Mouse (Mus musculus): ENCODE results near the gene Ptpn5. TPM values are rescaled to one million over a fixed set of nuclear protein-coding genes. Genes with fewer than 3 reads are reported as not detected.

Ptpn5 gene
- total RNA-seq, 2 experiments from 2014 or later: not detected

DNA sequence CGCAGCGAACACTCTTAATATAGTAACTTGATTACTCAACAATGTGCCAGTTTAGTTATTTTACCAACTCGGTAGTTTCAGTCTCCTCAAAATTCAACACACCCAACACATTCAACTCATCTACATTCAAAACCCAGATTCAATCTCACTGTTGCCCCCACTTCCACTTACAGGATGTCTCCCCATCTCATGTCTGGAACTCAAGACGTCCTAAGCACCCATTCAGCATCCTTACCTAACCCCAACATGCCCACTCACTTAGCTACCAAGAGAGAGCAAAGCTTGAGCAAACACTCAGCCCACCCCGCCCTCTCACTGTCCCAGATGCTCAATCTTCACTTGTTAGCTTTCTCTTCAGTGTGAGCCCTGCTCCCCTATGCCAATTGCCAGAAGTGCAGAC is 71.9 kb downstream of the Ptpn5 start:
- ATAC-seq (replicated peaks; ENCODE audit: poor library complexity): no peak

DNA sequence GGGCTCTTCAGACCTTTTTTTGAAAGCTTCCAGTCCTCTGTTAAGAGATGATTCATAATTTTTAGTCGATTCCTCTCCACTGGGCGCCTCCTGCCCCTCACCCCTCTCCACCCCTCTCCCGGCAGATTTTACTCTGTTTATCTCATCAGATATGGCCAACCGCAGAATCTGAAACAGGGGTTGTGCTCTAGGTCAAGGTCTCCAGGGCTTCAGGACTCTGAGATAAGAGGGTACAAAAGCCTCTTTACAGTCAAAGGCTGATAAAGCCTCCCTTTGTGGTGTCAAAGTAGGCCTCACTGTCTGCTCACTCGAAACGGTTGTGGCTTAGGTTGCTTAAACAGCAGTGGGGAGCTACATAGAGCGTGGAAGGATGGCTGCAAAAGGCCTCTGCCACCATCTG is 74.1 kb downstream of the Ptpn5 start:
- peak; percentile 26 for ATAC-seq (replicated peaks; ENCODE audit: poor library complexity)

DNA sequence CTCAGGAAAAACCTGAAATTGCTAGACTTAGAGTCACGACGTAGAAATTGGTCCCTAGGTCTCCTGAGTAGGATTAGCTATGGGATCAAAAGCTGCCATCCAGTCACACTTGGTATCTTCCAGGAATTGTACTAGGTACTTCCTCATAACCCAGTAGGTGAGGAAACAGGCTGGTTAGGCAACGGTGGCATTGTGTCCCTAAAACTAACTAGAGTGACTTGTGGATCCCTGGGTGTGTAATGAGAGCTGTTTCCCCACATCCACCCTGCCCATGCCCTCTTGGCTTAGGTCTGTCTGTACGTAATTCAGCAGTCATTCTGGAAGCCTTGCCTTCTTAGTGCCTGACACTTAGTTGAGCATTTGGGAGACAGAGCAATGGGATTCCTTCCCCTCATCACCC is 77.2 kb downstream of the Ptpn5 start:
- ATAC-seq (replicated peaks; ENCODE audit: poor library complexity): peak; percentile 51

DNA sequence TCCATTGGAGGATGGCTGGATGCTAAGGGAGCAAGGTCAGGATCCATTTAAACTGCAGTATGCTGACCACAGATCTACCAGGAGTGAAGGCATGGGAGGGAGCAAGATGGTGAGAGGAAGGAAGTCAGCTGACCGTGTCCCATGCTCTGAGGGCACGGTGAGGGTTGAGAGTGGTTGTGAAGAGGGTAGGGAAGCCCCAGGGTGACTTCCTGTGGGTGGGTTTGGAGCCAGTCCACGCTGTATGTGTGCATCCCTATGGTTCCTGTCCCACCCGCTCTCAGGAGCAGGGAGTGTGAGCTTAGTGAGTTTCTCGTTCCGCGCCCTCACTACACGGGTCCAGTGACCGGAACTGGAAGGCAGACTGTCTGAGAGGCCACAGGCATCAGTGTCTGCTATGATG is 77.7 kb downstream of the Ptpn5 start:
- peak; percentile 53 for ATAC-seq (replicated peaks; ENCODE audit: poor library complexity)

DNA sequence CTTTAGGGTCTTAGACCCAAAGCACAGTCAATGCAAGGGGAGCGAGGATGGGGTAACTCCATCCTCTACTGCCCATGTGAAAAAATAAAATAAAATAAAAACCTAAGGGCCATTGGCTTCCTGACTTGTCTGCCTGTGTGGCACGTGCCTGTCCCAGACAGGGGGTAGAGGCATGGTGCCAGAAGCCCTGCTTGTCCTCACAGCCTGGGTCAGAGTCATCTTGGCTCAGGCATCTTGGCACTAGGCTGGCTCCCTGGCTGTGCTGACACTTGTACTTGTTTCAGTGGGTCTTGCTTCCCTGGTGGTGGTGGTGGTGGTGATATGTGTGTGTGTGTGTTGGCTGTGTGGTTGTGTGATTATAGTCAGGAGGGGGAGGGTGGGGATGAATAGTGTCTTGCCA is 78.8 kb downstream of the Ptpn5 start:
- ATAC-seq (replicated peaks; ENCODE audit: poor library complexity): no peak

- no peak for ATAC-seq (replicated peaks; ENCODE audit: poor library complexity)
Observed at GRCm38 (mm10) chr7:47053287-47053686, 80.2 kb downstream of the Ptpn5 start.

GRCm38 (mm10) chr7:47052276-47052675 is 81.2 kb downstream of the Ptpn5 start:
- ATAC-seq (replicated peaks; ENCODE audit: poor library complexity): no peak

- ATAC-seq (replicated peaks; ENCODE audit: poor library complexity): peak; percentile 62
Observed at GRCm38 (mm10) chr7:47051404-47052151, 81.9 kb downstream of the Ptpn5 start.

DNA sequence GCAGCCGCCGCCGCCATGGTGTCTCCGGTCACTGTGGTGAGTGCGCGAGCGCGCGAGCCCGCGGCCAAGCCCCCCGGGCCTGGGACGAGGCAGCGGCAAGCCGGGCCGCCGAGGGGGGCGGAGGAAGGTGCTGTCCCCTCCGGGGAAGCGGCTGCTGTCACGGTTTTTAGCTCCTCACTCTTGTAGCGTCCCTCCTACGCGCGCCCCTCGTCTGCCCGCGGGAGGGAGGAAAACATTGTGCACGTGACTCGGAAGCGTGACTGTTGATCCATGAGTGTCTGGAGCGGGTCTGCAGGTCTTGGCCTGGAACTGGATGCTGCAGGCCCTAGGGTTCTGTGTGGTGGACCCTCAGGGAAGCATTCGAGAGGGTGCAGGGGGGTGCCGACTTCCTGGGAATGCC is 82.7 kb downstream of the Ptpn5 start:
- peak; percentile 4; the same call in 1 of the 2 replicates for ATAC-seq (replicated peaks; ENCODE audit: poor library complexity)

- peak; percentile 87 for ATAC-seq (replicated peaks; ENCODE audit: poor library complexity)
Observed at GRCm38 (mm10) chr7:47050366-47050765, 83.1 kb downstream of the Ptpn5 start, which contains the start of gene Tmem86a. Gene Tmem86a, plus strand, starts transcription at chr7:47050601.

DNA sequence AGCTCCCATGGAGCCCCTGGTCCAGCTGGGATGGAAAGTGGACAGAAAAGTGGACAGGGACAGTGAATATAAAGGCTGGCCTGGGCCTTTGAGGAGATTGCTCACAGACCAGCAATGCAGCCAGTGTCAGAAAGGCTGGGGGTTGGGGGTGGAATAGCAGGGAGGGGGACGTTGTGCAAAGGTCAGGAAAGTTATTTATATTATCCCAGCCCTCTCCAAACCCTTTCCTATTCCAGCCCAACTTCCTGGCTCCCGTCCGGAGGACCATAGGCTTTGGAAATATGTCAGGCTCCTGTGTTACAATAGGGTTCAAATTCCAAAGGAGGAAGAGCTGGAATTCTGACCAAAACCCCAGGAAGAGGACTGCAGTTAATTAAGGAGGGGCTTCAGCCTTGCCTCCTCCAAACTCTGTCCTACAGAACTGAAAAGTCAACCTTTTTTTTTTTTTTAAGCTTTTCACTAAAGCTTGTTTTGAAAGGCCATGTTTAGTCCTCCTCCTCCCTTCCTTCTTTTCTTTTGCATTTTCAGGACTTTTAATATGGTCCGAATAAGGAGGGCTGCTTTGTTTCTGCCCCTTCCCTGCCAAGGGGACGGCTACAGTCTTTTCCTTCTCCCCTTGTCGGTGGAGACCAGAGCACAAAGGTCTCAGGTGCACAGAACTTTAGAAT is 90.5 kb downstream of the Ptpn5 start:
- no peak for ATAC-seq (replicated peaks; ENCODE audit: poor library complexity)

DNA sequence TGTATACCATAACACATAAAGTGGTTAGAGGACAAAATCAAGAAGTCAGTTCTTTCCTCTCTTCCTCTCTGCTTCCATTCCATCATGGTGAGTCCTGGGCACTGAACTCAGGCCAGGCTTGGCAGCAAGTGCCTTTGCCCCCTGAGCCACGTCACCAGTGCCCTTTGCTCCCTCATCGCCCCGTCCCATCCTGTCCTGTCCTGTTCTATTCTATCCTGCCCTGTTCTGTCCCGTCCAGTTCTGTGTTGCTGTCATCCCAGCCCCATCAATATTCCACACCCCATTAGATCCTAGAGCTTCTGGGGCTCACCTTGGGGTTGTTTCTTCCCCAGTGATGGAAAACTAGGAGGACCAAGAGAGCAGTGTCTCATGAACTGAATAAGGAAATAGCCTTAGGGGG is 91.4 kb downstream of the Ptpn5 start:
- ATAC-seq (replicated peaks; ENCODE audit: poor library complexity): no peak

GRCm38 (mm10) chr7:47041706-47042105 is 91.8 kb downstream of the Ptpn5 start:
- peak; percentile 17; the same call in 1 of the 2 replicates for ATAC-seq (replicated peaks; ENCODE audit: poor library complexity)

DNA sequence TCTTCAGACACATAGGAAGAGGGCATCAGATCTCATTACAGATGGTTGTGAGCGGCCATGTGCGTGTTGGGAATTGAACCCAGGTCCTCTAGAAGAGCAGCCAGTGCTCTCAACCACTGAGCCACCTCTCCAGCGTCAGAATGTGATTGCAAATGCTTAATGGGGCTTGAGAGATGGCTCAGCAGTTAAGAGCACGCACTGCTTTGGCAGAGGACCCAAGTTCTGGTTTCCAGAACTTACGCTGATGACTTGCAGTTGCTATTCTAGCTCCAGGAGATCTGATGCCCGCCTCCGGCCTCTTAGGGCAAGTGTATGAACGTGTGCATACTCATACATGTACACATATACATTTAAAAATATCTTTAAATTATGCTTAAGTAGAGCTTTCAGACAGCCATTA is 98.1 kb downstream of the Ptpn5 start:
- ATAC-seq (replicated peaks; ENCODE audit: poor library complexity): no peak

DNA sequence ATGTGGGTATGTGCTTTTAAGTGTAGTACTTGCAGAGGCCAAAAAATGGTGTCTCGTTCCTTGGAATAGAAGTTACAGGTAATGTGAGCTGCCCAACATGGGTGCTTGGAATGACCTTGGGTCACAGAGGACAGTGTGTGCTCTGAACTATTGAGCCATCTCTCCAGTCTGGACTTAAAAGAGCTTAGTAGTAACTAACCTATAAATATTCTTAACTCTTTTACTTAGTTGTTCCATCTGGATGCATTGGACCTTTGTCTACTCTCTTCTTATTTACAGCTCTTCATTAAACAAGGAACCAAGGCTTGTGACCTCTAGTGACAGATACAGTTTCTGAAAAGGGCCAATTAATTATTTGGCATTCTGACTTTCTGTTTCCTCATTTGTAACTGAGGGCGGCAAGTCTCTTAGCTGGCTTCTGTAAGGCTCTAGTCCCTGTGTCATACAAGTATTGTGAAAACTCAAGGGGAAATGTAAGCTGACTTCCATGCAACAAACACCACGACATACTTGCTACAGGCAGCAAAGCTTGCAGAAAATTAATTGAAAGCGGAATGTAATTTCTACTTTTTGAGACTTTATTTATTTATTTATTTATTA is 98.6 kb downstream of the Ptpn5 start:
- ATAC-seq (replicated peaks; ENCODE audit: poor library complexity): peak; percentile 58

GRCm38 (mm10) chr7:47031371-47031770 is 102.1 kb downstream of the Ptpn5 start:
- peak; percentile 81 for ATAC-seq (replicated peaks; ENCODE audit: poor library complexity)

DNA sequence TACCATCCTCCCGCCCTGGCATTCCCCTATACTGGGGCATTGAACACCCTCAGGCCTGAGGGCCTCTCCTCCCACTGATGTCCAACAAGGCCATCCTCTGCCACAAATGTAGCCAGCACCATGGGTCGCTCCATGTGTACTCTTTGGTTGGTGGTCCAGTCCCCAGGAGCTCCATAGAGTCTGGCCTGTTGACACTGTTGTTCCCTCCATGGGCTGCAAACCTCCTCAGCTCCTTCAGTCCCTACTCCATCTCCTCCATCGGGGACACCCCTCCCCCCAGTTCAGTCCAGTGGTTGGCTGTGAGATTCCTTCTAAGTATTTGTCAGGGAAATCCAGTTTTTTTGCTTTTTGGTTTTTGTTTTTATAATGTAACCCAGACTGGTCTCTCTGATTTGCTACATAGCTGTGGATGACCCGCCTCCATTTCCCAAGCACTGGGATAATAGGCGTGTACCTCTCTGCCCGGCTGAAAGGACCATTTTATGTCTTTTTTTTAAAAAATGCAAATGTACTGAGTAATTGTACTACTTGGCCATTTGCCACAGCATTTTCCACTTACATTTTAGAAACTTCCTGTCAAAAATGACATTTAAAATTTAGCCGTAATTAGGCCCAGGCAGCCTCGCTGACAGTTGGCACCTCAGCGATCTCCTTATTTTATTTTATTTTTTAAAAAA is 102.8 kb downstream of the Ptpn5 start:
- no peak for ATAC-seq (replicated peaks; ENCODE audit: poor library complexity)
